Mouse (Mus musculus) left cerebral cortex, adult 11 months (tissue): ENCODE results near the gene Loxl1.
A peak's percentile ranks its signal among the peaks of the same experiment; 100 is the strongest.

Source experiments
- DNase-seq: peaks from one replicate; pipeline ENCODE4 v3.0.0; 2022; ENCODE audit warnings: low spot score

Loxl1 gene

GRCm38 (mm10) chr9:58248746-58249413 lies 64.1 kb downstream of the Loxl1 start:
- no peak for DNase-seq

GRCm38 (mm10) chr9:58247064-58247759 lies 65.8 kb downstream of the Loxl1 start:
- peak; percentile 62 for DNase-seq

- no peak for DNase-seq
Measured at GRCm38 (mm10) chr9:58246083-58246591, 66.8 kb downstream of the Loxl1 start.

GRCm38 (mm10) chr9:58243696-58244095 lies 69.3 kb downstream of the Loxl1 start:
- DNase-seq: no peak

- DNase-seq: no peak
Measured at GRCm38 (mm10) chr9:58242696-58243095, 70.3 kb downstream of the Loxl1 start.

- no peak for DNase-seq
Measured at GRCm38 (mm10) chr9:58241780-58242485, 71.1 kb downstream of the Loxl1 start.
